Mouse (Mus musculus): Measurements from ENCODE around the gene Ldlrad2. TPM values are rescaled to one million over a fixed set of nuclear protein-coding genes. Genes with fewer than 3 reads are reported as not detected.
"Not testable (repeated sequence)": the region's sequence is repeated elsewhere in the genome, so short reads cannot be mapped to it uniquely, and the experiment has no call there.

Ldlrad2 gene
- polyA plus RNA-seq, 1 experiment, result not detected

GRCm38 (mm10) chr4:137593601-137594495 lies 19.5 kb upstream of the Ldlrad2 start, which contains the start of gene Usp48:
Gene Usp48 (plus strand): TSS chr4:137593755.
- Histone ChIP-seq H3K4me1 (peaks cover 46% of the 10 kb centered on the region), H3K4me3 (replicated peaks) (peak within 1 kb of the TSS; percentile 100), H3K27me3 (replicated peaks) (no peaks in the 10 kb centered on the region), H3K9me3 (no peaks in the 10 kb centered on the region), H3K36me3 (replicated peaks; ENCODE audit: low read length) (peaks cover 15% of the 10 kb centered on the region)
- TF ChIP-seq GATA1 (IDR thresholded peaks at IDR 0.05; ENCODE audit: borderline replicate concordance, low read length) (no peak), FLI1 (IDR thresholded peaks at IDR 0.05; ENCODE audit: low read length) (no peak)

- H3K4me1 ChIP-seq, result peaks cover 21% of the 10 kb centered on the region
- peaks cover 6% of the 10 kb centered on the region for H3K27me3 ChIP-seq (replicated peaks)
- TF ChIP-seq FLI1 (IDR thresholded peaks at IDR 0.05; ENCODE audit: low read length) (no peak), GATA1 (IDR thresholded peaks at IDR 0.05; ENCODE audit: borderline replicate concordance, low read length) (no peak)
- no peak overlapping the region for H3K4me3 ChIP-seq (replicated peaks)
- no peaks in the 10 kb centered on the region for H3K36me3 ChIP-seq (replicated peaks; ENCODE audit: low read length)
- H3K9me3 ChIP-seq, result no peaks in the 10 kb centered on the region
Observed at GRCm38 (mm10) chr4:137590961-137591360, 16.6 kb upstream of the Ldlrad2 start.

GRCm38 (mm10) chr4:137589586-137589985 lies 15.2 kb upstream of the Ldlrad2 start:
- TF ChIP-seq GATA1 (IDR thresholded peaks at IDR 0.05; ENCODE audit: borderline replicate concordance, low read length) (no peak), FLI1 (IDR thresholded peaks at IDR 0.05; ENCODE audit: low read length) (no peak)
- Histone ChIP-seq H3K9me3 (no peaks in the 10 kb centered on the region), H3K36me3 (replicated peaks; ENCODE audit: low read length) (no peaks in the 10 kb centered on the region), H3K4me1 (peaks cover 10% of the 10 kb centered on the region), H3K27me3 (replicated peaks) (peaks cover 8% of the 10 kb centered on the region), H3K4me3 (replicated peaks) (no peak overlapping the region)

GRCm38 (mm10) chr4:137589095-137589494 lies 14.7 kb upstream of the Ldlrad2 start:
- not testable (repeated sequence) for H3K4me3 ChIP-seq (replicated peaks); H3K27me3 ChIP-seq (replicated peaks); H3K9me3 ChIP-seq; H3K36me3 ChIP-seq (replicated peaks; ENCODE audit: low read length)
- H3K4me1 ChIP-seq, result peaks cover 10% of the 10 kb centered on the region

- Histone ChIP-seq H3K4me1 (peaks cover 7% of the 10 kb centered on the region), H3K36me3 (replicated peaks; ENCODE audit: low read length) (no peaks in the 10 kb centered on the region), H3K4me3 (replicated peaks) (no peak overlapping the region), H3K27me3 (replicated peaks) (peaks cover 35% of the 10 kb centered on the region), H3K9me3 (peaks cover 16% of the 10 kb centered on the region)
- TF ChIP-seq GATA1 (IDR thresholded peaks at IDR 0.05; ENCODE audit: borderline replicate concordance, low read length) (no peak), FLI1 (IDR thresholded peaks at IDR 0.05; ENCODE audit: low read length) (no peak)
Observed at GRCm38 (mm10) chr4:137581815-137582214, 7.4 kb upstream of the Ldlrad2 start.

- no peak overlapping the region for H3K4me3 ChIP-seq (replicated peaks)
- TF ChIP-seq GATA1 (IDR thresholded peaks at IDR 0.05; ENCODE audit: borderline replicate concordance, low read length) (no peak), FLI1 (IDR thresholded peaks at IDR 0.05; ENCODE audit: low read length) (no peak)
- peaks cover 48% of the 10 kb centered on the region for H3K27me3 ChIP-seq (replicated peaks)
- no peaks in the 10 kb centered on the region for H3K36me3 ChIP-seq (replicated peaks; ENCODE audit: low read length)
- peaks cover 16% of the 10 kb centered on the region for H3K9me3 ChIP-seq
- peaks cover 7% of the 10 kb centered on the region for H3K4me1 ChIP-seq
Observed at GRCm38 (mm10) chr4:137580299-137580698, 5.9 kb upstream of the Ldlrad2 start.

GRCm38 (mm10) chr4:137579789-137580188 lies 5.4 kb upstream of the Ldlrad2 start:
- Histone ChIP-seq H3K27me3 (replicated peaks) (peaks cover 50% of the 10 kb centered on the region), H3K36me3 (replicated peaks; ENCODE audit: low read length) (no peaks in the 10 kb centered on the region), H3K9me3 (peaks cover 16% of the 10 kb centered on the region), H3K4me3 (replicated peaks) (no peak overlapping the region), H3K4me1 (peaks cover 7% of the 10 kb centered on the region)
- TF ChIP-seq GATA1 (IDR thresholded peaks at IDR 0.05; ENCODE audit: borderline replicate concordance, low read length) (no peak), FLI1 (IDR thresholded peaks at IDR 0.05; ENCODE audit: low read length) (no peak)

GRCm38 (mm10) chr4:137578181-137578845 lies 3.9 kb upstream of the Ldlrad2 start:
- H3K9me3 ChIP-seq, result peaks cover 16% of the 10 kb centered on the region
- H3K27me3 ChIP-seq (replicated peaks), result peaks cover 59% of the 10 kb centered on the region

GRCm38 (mm10) chr4:137577486-137577885 lies 3.1 kb upstream of the Ldlrad2 start:
- no peak for TF ChIP-seq FLI1 (IDR thresholded peaks at IDR 0.05; ENCODE audit: low read length)
- no peak for TF ChIP-seq GATA1 (IDR thresholded peaks at IDR 0.05; ENCODE audit: borderline replicate concordance, low read length)
- Histone ChIP-seq H3K9me3 (peaks cover 8% of the 10 kb centered on the region), H3K27me3 (replicated peaks) (peaks cover 60% of the 10 kb centered on the region), H3K4me3 (replicated peaks) (no peak overlapping the region), H3K4me1 (peaks cover 7% of the 10 kb centered on the region), H3K36me3 (replicated peaks; ENCODE audit: low read length) (no peaks in the 10 kb centered on the region)

More at GRCm38 (mm10) chr4:137578181-137578845, 3.9 kb upstream of the Ldlrad2 start:
- Histone ChIP-seq H3K4me1 (peaks cover 7% of the 10 kb centered on the region), H3K36me3 (replicated peaks; ENCODE audit: low read length) (no peaks in the 10 kb centered on the region), H3K4me3 (replicated peaks) (peak overlapping the region; percentile 81)
- no peak for TF ChIP-seq GATA1 (IDR thresholded peaks at IDR 0.05; ENCODE audit: borderline replicate concordance, low read length)
- TF ChIP-seq FLI1 (IDR thresholded peaks at IDR 0.05; ENCODE audit: low read length), result no peak

GRCm38 (mm10) chr4:137569873-137570272 lies 4.5 kb downstream of the Ldlrad2 start:
- Histone ChIP-seq H3K36me3 (replicated peaks; ENCODE audit: low read length) (no peaks in the 10 kb centered on the region), H3K4me1 (no peaks in the 10 kb centered on the region)
- no peak for TF ChIP-seq FLI1 (IDR thresholded peaks at IDR 0.05; ENCODE audit: low read length)
- TF ChIP-seq GATA1 (IDR thresholded peaks at IDR 0.05; ENCODE audit: borderline replicate concordance, low read length), result no peak

More at GRCm38 (mm10) chr4:137569873-137570272, 4.5 kb downstream of the Ldlrad2 start:
- H3K9me3 ChIP-seq, result no peaks in the 10 kb centered on the region
- H3K4me3 ChIP-seq (replicated peaks), result no peak overlapping the region
- H3K27me3 ChIP-seq (replicated peaks), result peaks cover 51% of the 10 kb centered on the region

Measured in megakaryocyte, embryonic 14.5 days (primary cell).